Mouse (Mus musculus) adrenal gland, adult 2 months (tissue): ENCODE results near the gene Mcam. TPM values are rescaled to one million over a fixed set of nuclear protein-coding genes. Genes with fewer than 3 reads are reported as not detected.

Experiments
- polyA plus RNA-seq: library from polyadenylated mRNA; depleted of rRNA; stranded (reverse); fragments of >200 nt; gene quantifications from 2 replicates; pipeline ENCODE4 v1.2.3, GENCODE M21; 2012; rRNA removed
- total RNA-seq, 2 experiments: library from RNA; stranded (reverse); gene quantifications; 2 replicates each; pipeline ENCODE4 v1.2.3; 2021

The Mcam gene
- total and polyA plus RNA-seq, 3 experiments, result 24.9 to 52.2 (median 30.5) TPM

Other genes with a start within 250 kb of the Mcam start
- gene Thy1, start 91.1 kb upstream of the Mcam start, total RNA-seq, result 10 to 100 TPM; 46.9 to 49.6 TPM
- 25.0 and 26.5 TPM in 2 replicates for gene Thy1, start 91.1 kb upstream of the Mcam start, polyA plus RNA-seq
- gene Usp2, start 67.4 kb upstream of the Mcam start, total RNA-seq, result 10 to 100 TPM; 33.7 to 60.9 TPM
- 10.9 and 15.2 TPM in 2 replicates for gene Usp2, start 67.4 kb upstream of the Mcam start, polyA plus RNA-seq
- under 1 TPM in 1 of 2 experiments, not detected in 1; 0.10 TPM for gene Mfrp, start 32.7 kb upstream of the Mcam start, total RNA-seq
- gene Mfrp, start 32.7 kb upstream of the Mcam start, polyA plus RNA-seq, result 0.40 TPM in 1 of 2 replicates, not detected in the other
- 10 to 100 TPM; 11.2 to 17.6 TPM for gene C1qtnf5, start 27.2 kb upstream of the Mcam start, total RNA-seq
- gene C1qtnf5, start 27.2 kb upstream of the Mcam start, polyA plus RNA-seq, result 32.4 and 34.3 TPM in 2 replicates
- gene Gm49380, start 21.0 kb upstream of the Mcam start, total RNA-seq, result under 1 TPM; 0.12 to 0.76 TPM
- gene Gm49380, start 21.0 kb upstream of the Mcam start, polyA plus RNA-seq, result 1.1 TPM in 1 of 2 replicates, not detected in the other
- gene Rnf26, start 21.0 kb upstream of the Mcam start, total RNA-seq, result 10 to 100 TPM; 28.7 to 30.4 TPM
- gene Rnf26, start 21.0 kb upstream of the Mcam start, polyA plus RNA-seq, result 72.9 and 76.9 TPM in 2 replicates
- gene Cbl, start 99.6 kb downstream of the Mcam start, total RNA-seq, result 10 to 100 TPM; 26.2 to 31.5 TPM
- gene Cbl, start 99.6 kb downstream of the Mcam start, polyA plus RNA-seq, result 7.8 and 8.7 TPM in 2 replicates
- gene Ccdc153, start 106.2 kb downstream of the Mcam start, total RNA-seq, result 1 to 10 TPM; 2.7 to 3.4 TPM
- gene Ccdc153, start 106.2 kb downstream of the Mcam start, polyA plus RNA-seq, result 0.26 and 0.63 TPM in 2 replicates
- not detected for gene Pdzd3, start 117.0 kb downstream of the Mcam start, total RNA-seq
- 0.06 TPM in 1 of 2 replicates, not detected in the other for gene Pdzd3, start 117.0 kb downstream of the Mcam start, polyA plus RNA-seq
- gene Nlrx1, start 134.1 kb downstream of the Mcam start, total RNA-seq, result 10 to 100 TPM; 15.7 to 27.8 TPM
- gene Nlrx1, start 134.1 kb downstream of the Mcam start, polyA plus RNA-seq, result 25.3 and 27.7 TPM in 2 replicates
- gene Abcg4, start 154.1 kb downstream of the Mcam start, total RNA-seq, result 10 to 100 TPM; 27.1 to 41.4 TPM
- 84.3 and 86.8 TPM in 2 replicates for gene Abcg4, start 154.1 kb downstream of the Mcam start, polyA plus RNA-seq
- 10 to 100 TPM; 16.6 to 24.9 TPM for gene Hinfp, start 171.2 kb downstream of the Mcam start, total RNA-seq
- 13.5 and 13.8 TPM in 2 replicates for gene Hinfp, start 171.2 kb downstream of the Mcam start, polyA plus RNA-seq
- 10 to 100 TPM; 46.1 to 59.0 TPM for gene C2cd2l, start 185.8 kb downstream of the Mcam start, total RNA-seq
- gene C2cd2l, start 185.8 kb downstream of the Mcam start, polyA plus RNA-seq, result 100 and 106 TPM in 2 replicates
- 10 to 100 TPM; 28.2 to 36.1 TPM for gene Dpagt1, start 191.6 kb downstream of the Mcam start, total RNA-seq
- 55.8 and 68.2 TPM in 2 replicates for gene Dpagt1, start 191.6 kb downstream of the Mcam start, polyA plus RNA-seq
- gene H2afx, start 200.2 kb downstream of the Mcam start, total RNA-seq, result 10 to 100 TPM; 28.1 to 37.4 TPM
- 124 and 134 TPM in 2 replicates for gene H2afx, start 200.2 kb downstream of the Mcam start, polyA plus RNA-seq
- gene Hmbs, start 209.8 kb downstream of the Mcam start, total RNA-seq, result 10 to 100 TPM; 80.7 to 92.6 TPM
- 75.0 and 80.6 TPM in 2 replicates for gene Hmbs, start 209.8 kb downstream of the Mcam start, polyA plus RNA-seq
- gene Vps11, start 227.2 kb downstream of the Mcam start, total RNA-seq, result 10 to 100 TPM; 57.9 to 58.4 TPM
- gene Vps11, start 227.2 kb downstream of the Mcam start, polyA plus RNA-seq, result 32.2 and 39.4 TPM in 2 replicates
- gene Hyou1, start 245.0 kb downstream of the Mcam start, total RNA-seq, result 100 to 1,000 TPM; 177 to 230 TPM
- 64.3 and 127 TPM in 2 replicates for gene Hyou1, start 245.0 kb downstream of the Mcam start, polyA plus RNA-seq